Mouse (Mus musculus) neural tube, embryonic 11.5 days (tissue): ENCODE measurements around the gene Myh7b. TPM values are rescaled to one million over a fixed set of nuclear protein-coding genes. Genes with fewer than 3 reads are reported as not detected.
A peak's percentile ranks its signal among the peaks of the same experiment; 100 is the strongest.

Experiments used
- ATAC-seq: fragments of 200-750 bp; cut with Nextera tagmentation; 2 replicates; pipeline ENCODE4 v1.8.0; 2017; ENCODE audit warnings: moderate number of reproducible peaks, mild to moderate bottlenecking, moderate TSS enrichment, moderate library complexity; ENCODE audit not compliant: insufficient read depth, low FRiP score, low TSS enrichment
- DNase-seq: peaks from one replicate; pipeline ENCODE4 v3.0.0-alpha.2; 2015; ENCODE audit warnings: low spot score
- H3K27ac ChIP-seq: fragments of 300-500 bp; sonication (generic); 2 replicates; pipeline ENCODE4 v1.5.1; 2014; ENCODE audit warnings: low read depth, mild to moderate bottlenecking, low read length
- H3K27me3 ChIP-seq: fragments of 300-500 bp; sonication (generic); 2 replicates; pipeline ENCODE4 v1.6.1; 2014; ENCODE audit warnings: mild to moderate bottlenecking, low read length, mixed read lengths; ENCODE audit not compliant: control insufficient read depth, insufficient read depth
- H3K36me3 ChIP-seq: fragments of 300-500 bp; sonication (generic); 2 replicates; pipeline ENCODE4 v1.6.1; 2014; ENCODE audit warnings: mild to moderate bottlenecking, low read length, moderate library complexity, mixed read lengths; ENCODE audit not compliant: control insufficient read depth, insufficient read depth
- H3K4me1 ChIP-seq: fragments of 300-500 bp; sonication (generic); 2 replicates; pipeline ENCODE4 v1.6.1; 2014; ENCODE audit warnings: low read length, mixed read lengths; ENCODE audit not compliant: control insufficient read depth, insufficient read depth
- H3K4me2 ChIP-seq: fragments of 300-500 bp; sonication (generic); 2 replicates; pipeline ENCODE4 v1.6.1; 2014; ENCODE audit warnings: low read depth, mild to moderate bottlenecking, moderate library complexity
- H3K4me3 ChIP-seq: fragments of 300-500 bp; sonication (generic); 2 replicates; pipeline ENCODE4 v1.5.1; 2014; ENCODE audit warnings: low read depth, low read length
- H3K9ac ChIP-seq: fragments of 300-500 bp; sonication (generic); 2 replicates; pipeline ENCODE4 v1.6.1; 2014; ENCODE audit warnings: mild to moderate bottlenecking, low read length
- H3K9me3 ChIP-seq: fragments of 300-500 bp; sonication (generic); 2 replicates; pipeline ENCODE4 v1.6.1; 2016; ENCODE audit warnings: low read length; ENCODE audit not compliant: control insufficient read depth
- WGBS: fragments of 180-500 bp; shearing (Covaris S2); extraction: QIAGEN DNeasy Blood & Tissue Kit; methylation state at CpG from one replicate; pipeline ENCODE4 v1.1.7; 2014; 5-methylcytosine and 5-hydroxymethylcytosine counted together
- polyA plus RNA-seq: library from polyadenylated mRNA; unstranded; fragments of >200 nt; fragmentation: Nextera tagmentation; extraction: Ambion mirVana; gene quantifications from 2 replicates; pipeline ENCODE4 v1.2.1, GENCODE M21; 2014

The Myh7b gene
- polyA plus RNA-seq, 1 experiment from 2014 or later, result 1.8 TPM

GRCm38 (mm10) chr2:155655759-155656372 is 44.9 kb downstream of the Myh7b start:
- Histone ChIP-seq H3K27ac (no peak overlapping the region), H3K9me3 (no peaks in the 10 kb centered on the region), H3K4me3 (no peak overlapping the region), H3K4me2 (no peak overlapping the region), H3K4me1 (no peaks in the 10 kb centered on the region), H3K27me3 (no peaks in the 10 kb centered on the region), H3K9ac (no peak overlapping the region), H3K36me3 (peaks cover 20% of the 10 kb centered on the region)
- DNase-seq (no peak), ATAC-seq (no peak)
- WGBS, result 55% methylated on average over 6 of the region's 6 CpGs

- DNase-seq (no peak), ATAC-seq (no peak)
- 86% methylated on average over 5 of the region's 5 CpGs for WGBS
- Histone ChIP-seq H3K4me2 (no peak overlapping the region), H3K27ac (no peak overlapping the region), H3K9ac (no peak overlapping the region), H3K36me3 (peaks cover 13% of the 10 kb centered on the region), H3K27me3 (no peaks in the 10 kb centered on the region), H3K4me3 (no peak overlapping the region), H3K4me1 (no peaks in the 10 kb centered on the region), H3K9me3 (no peaks in the 10 kb centered on the region)
These were observed 51.4 kb downstream of the Myh7b start for GRCm38 (mm10) chr2:155662390-155662789.

- Histone ChIP-seq H3K27ac (no peak overlapping the region), H3K4me1 (no peaks in the 10 kb centered on the region), H3K4me3 (no peak overlapping the region), H3K9me3 (no peaks in the 10 kb centered on the region), H3K36me3 (peaks cover 13% of the 10 kb centered on the region), H3K9ac (no peak overlapping the region), H3K27me3 (no peaks in the 10 kb centered on the region), H3K4me2 (no peak overlapping the region)
- ATAC-seq (no peak), DNase-seq (peak; percentile 30)
- 31% methylated on average over 5 of the region's 5 CpGs for WGBS
These were observed 52.1 kb downstream of the Myh7b start for GRCm38 (mm10) chr2:155663097-155663496.

GRCm38 (mm10) chr2:155663910-155664460 is 53.0 kb downstream of the Myh7b start:
- ATAC-seq (no peak), DNase-seq (no peak)
- H3K27ac ChIP-seq, result no peak overlapping the region
- H3K27me3 ChIP-seq, result no peaks in the 10 kb centered on the region
- H3K36me3 ChIP-seq, result peaks cover 13% of the 10 kb centered on the region
- H3K4me1 ChIP-seq, result no peaks in the 10 kb centered on the region
- no peak overlapping the region for H3K9ac ChIP-seq
- H3K9me3 ChIP-seq, result no peaks in the 10 kb centered on the region
- no peak overlapping the region for H3K4me2 ChIP-seq
- H3K4me3 ChIP-seq, result no peak overlapping the region
- WGBS, result 86% methylated on average over 6 of the region's 6 CpGs

DNA sequence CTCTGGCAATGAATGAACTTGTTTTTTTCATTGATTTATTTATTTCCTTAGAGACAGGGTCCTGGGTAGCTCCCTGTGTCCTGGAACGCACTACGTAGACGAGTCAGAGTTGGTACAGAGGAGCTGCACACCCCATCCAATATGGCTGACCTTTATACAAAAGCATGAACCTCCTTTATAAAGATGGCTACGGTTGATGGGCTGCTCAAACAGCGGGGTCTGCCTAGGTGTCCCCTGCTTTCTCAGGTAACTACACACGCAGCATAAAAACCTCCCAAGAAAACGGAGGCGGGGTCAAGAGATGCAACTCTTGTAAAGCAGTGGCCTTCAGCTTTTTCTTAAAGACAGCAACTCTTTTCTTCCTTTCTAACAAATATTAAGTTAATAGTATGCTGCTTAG is 56.9 kb downstream of the Myh7b start:
- Histone ChIP-seq H3K9me3 (no peaks in the 10 kb centered on the region), H3K9ac (no peak overlapping the region), H3K27ac (no peak overlapping the region), H3K27me3 (no peaks in the 10 kb centered on the region), H3K4me2 (no peak overlapping the region), H3K36me3 (peaks cover 7% of the 10 kb centered on the region), H3K4me1 (no peaks in the 10 kb centered on the region), H3K4me3 (no peak overlapping the region)
- DNase-seq (no peak), ATAC-seq (no peak)
- WGBS, result 95% methylated on average over 8 of the region's 8 CpGs

DNA sequence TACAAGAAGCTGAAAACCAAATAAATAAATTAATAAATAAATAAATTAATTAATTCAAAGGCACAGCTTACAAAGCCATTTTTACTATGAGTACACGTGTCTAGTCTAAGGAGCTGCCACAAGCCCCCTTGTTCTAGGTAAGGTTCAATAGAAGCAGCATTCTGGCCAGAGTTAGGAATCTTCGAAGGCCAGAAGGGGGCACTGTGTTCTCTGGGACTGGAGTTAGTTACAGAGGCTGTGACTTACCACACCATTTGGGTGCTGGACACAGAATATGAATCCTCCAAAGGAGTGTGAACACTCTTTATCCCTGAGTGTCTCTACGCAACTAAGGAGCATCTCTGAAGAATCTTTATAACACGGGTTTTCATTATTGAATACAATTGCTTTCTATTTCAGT is 57.4 kb downstream of the Myh7b start:
- Histone ChIP-seq H3K27ac (no peak overlapping the region), H3K9me3 (no peaks in the 10 kb centered on the region), H3K27me3 (no peaks in the 10 kb centered on the region), H3K4me1 (no peaks in the 10 kb centered on the region), H3K4me3 (no peak overlapping the region), H3K9ac (no peak overlapping the region), H3K36me3 (peaks cover 7% of the 10 kb centered on the region), H3K4me2 (no peak overlapping the region)
- DNase-seq (peak; percentile 32), ATAC-seq (no peak)
- 83% methylated on average over 4 of the region's 4 CpGs for WGBS

GRCm38 (mm10) chr2:155671236-155671635 is 60.2 kb downstream of the Myh7b start:
- WGBS, result 93% methylated on average over 4 of the region's 4 CpGs
- DNase-seq (no peak), ATAC-seq (no peak)
- no peaks in the 10 kb centered on the region for H3K4me1 ChIP-seq
- no peaks in the 10 kb centered on the region for H3K36me3 ChIP-seq
- no peak overlapping the region for H3K27ac ChIP-seq
- H3K9me3 ChIP-seq, result no peaks in the 10 kb centered on the region
- H3K27me3 ChIP-seq, result no peaks in the 10 kb centered on the region
- H3K9ac ChIP-seq, result no peak overlapping the region
- H3K4me2 ChIP-seq, result no peak overlapping the region
- no peak overlapping the region for H3K4me3 ChIP-seq

DNA sequence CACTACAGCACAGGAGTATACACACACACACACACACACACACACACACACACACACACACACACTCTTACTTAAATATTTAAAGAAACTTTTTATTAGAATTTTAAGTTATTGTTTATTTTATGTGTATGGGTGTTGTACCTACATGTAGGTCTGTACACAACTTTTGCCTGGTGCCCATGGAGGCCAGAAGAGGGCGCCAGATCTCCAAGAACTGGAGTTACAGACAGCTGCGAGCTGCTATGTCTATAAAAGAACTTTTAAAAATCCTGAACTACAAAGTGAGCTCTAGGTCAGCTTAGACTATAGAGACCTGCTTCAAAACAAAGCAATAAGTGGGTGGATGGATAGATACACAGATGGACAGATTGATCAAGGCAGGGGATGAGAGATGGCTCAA is 62.5 kb downstream of the Myh7b start:
- ATAC-seq (no peak), DNase-seq (peak; percentile 64)
- H3K27ac ChIP-seq, result no peak overlapping the region
- no peak overlapping the region for H3K4me2 ChIP-seq
- H3K4me3 ChIP-seq, result no peak overlapping the region
- no peaks in the 10 kb centered on the region for H3K4me1 ChIP-seq
- no peaks in the 10 kb centered on the region for H3K27me3 ChIP-seq
- H3K36me3 ChIP-seq, result no peaks in the 10 kb centered on the region
- 31% methylated on average over 2 of the region's 2 CpGs for WGBS
- H3K9me3 ChIP-seq, result no peaks in the 10 kb centered on the region
- no peak overlapping the region for H3K9ac ChIP-seq

DNA sequence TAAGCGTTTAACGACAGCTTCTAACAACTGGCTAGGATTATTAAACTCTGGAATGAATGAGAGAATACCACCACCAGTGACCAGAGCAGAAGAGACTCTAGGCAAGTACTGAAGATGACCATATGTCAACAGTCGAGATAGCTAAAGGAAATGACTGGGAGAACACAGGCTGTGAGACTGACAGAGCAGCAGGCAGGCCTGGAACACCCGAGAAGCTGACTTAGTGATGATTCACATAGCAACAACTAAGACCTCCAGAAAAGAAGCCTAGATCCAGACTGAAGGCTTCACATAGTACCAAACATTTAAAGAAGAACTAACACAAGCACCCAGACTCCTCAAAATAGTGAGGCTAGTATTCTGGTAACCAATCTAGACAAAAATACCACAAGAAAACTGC is 64.1 kb downstream of the Myh7b start:
- Histone ChIP-seq H3K9me3 (no peaks in the 10 kb centered on the region), H3K4me2 (no peak overlapping the region), H3K27me3 (no peaks in the 10 kb centered on the region), H3K36me3 (no peaks in the 10 kb centered on the region), H3K4me1 (no peaks in the 10 kb centered on the region), H3K4me3 (no peak overlapping the region), H3K9ac (no peak overlapping the region), H3K27ac (no peak overlapping the region)
- DNase-seq, result no peak
- WGBS, result 74% methylated on average over 4 of the region's 4 CpGs
- no peak for ATAC-seq
